Mouse (Mus musculus): ENCODE data around the gene Ccdc155.

DNA sequence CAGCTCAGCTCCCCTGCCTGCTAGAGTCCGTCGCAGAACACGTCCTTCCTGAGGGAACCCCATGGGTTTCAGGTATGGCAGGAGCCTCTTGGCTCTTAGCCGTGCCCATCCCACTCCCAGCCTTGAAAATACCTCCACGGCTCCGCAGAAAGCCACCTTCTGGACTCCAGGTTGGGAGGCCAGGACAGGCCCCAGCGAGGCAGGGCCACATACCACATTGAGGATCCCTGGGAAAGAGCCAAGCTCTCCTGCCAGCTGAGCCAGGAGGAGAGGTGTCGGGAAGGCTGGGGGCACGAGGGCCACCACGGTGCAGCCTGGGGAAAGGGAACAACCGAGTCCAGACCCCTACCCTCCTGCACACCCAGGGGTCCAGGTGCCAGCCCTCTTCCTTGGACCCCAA is 57.4 kb downstream of the Ccdc155 start:
- TF ChIP-seq CTCF (conservative IDR thresholded peaks at IDR 0.05; ENCODE audit: insufficient read depth, insufficient read length, low read depth, low read length): no peak
- TF ChIP-seq POLR2A (IDR thresholded peaks at IDR 0.05; ENCODE audit: low read depth, low read length): no peak
